Mouse (Mus musculus) Patski (cell line): Measurements from ENCODE around the gene Apc2. TPM values are rescaled to one million over a fixed set of nuclear protein-coding genes. Genes with fewer than 3 reads are reported as not detected.

Experiments
- ATAC-seq: fragments of 100-300 bp; one replicate; pipeline ENCODE4 v1.8.0; 2021
- CTCF ChIA-PET: fragments of 350-600 bp; sonication (Branson Sonifier 250); formaldehyde crosslinking; loops from one replicate; lab custom pipeline; 2022; ENCODE audit warnings: inconsistent platforms; lab: Charles Lee
- POLR2A ChIA-PET: fragments of 350-600 bp; sonication (Branson Sonifier 250); formaldehyde crosslinking; loops from one replicate; lab custom pipeline; 2022; ENCODE audit warnings: antibody characterized with exemption, inconsistent platforms; lab: Charles Lee
- DNase-seq: peaks from one replicate; pipeline ENCODE4 v3.0.0-alpha.2; 2011; ENCODE audit warnings: low read depth, low spot score
- H3K27me3 ChIP-seq: fragments of 371-371 bp; one replicate; pipeline ENCODE4 v1.5.1; 2021
- CTCF ChIP-seq: fragments of 100-300 bp; IDR thresholded peaks from one replicate; pipeline ENCODE4 v1.5.1; 2021
- in situ Hi-C: fragments of 300-500 bp; cut with MboI; formaldehyde crosslinking; loops from 3 replicates; pipeline ENCODE4 v1.11.1; 2018; ENCODE audit warnings: low pct_unique_long_range_greater_than_20kb, mixed read lengths
- polyA plus RNA-seq: library from polyadenylated mRNA; unstranded; gene quantifications from one replicate; pipeline ENCODE4 v1.2.3, GENCODE M21; 2021

Apc2 gene
- polyA plus RNA-seq, 1 experiment from 2014 or later: 0.14 TPM

GRCm38 (mm10) chr10:80330084-80330483 lies 34.3 kb downstream of the Apc2 start:
- no peak for TF ChIP-seq CTCF
- ATAC-seq: no peak
- H3K27me3 ChIP-seq: no peaks in the 10 kb centered on the region
- no peak for DNase-seq
- ChIA-PET CTCF (interaction anchor here (0.8 kb wide), 1 partner anchor 10 kb away, joined by 3 read pairs; no protein-coding TSS in a partner anchor), POLR2A (no interaction called here)
- in situ Hi-C loops: no loop called here

DNA sequence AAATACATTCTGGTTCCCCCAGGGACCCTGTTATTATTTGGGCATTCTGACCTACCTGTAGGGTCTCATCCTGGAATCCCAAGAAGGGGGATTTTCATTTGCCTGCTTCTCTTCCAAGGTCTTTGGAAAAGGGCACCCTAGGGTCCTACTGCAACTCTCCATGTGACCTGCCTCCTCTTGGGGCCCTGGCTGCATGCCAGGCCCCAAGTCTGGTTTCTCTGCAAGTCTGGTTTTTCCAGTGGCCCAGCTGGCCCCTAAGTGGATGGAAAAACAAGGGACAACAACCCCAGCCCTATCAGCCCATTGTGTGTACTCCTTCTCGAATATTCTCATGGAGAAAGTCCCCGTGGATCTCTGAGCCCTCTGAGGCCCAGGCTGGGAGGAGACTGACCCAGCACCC lies 35.1 kb downstream of the Apc2 start:
- ATAC-seq: no peak

GRCm38 (mm10) chr10:80331636-80332524 lies 36.1 kb downstream of the Apc2 start:
- CTCF ChIA-PET: interaction anchor here (1.1 to 1.8 kb wide), 2 partner anchors 8 to 19 kb away, joined by 3 to 6 read pairs; no protein-coding TSS in a partner anchor
- H3K27me3 ChIP-seq: no peaks in the 10 kb centered on the region
- DNase-seq: no peak
- TF ChIP-seq CTCF: no peak
- ATAC-seq: no peak
- POLR2A ChIA-PET: interaction anchor here (1.5 kb wide), 1 partner anchor 12 kb away, joined by 4 read pairs; no protein-coding TSS in a partner anchor
- in situ Hi-C loops: no loop called here

More for the DNA sequence above, 35.1 kb downstream of the Apc2 start:
- no peaks in the 10 kb centered on the region for H3K27me3 ChIP-seq
- in situ Hi-C loops: no loop called here
- no peak for TF ChIP-seq CTCF
- ChIA-PET POLR2A (no interaction called here), CTCF (interaction anchor here (1.1 kb wide), 1 partner anchor 9 kb away, joined by 3 read pairs; no protein-coding TSS in a partner anchor)
- no peak for DNase-seq

GRCm38 (mm10) chr10:80332525-80332989 lies 36.8 kb downstream of the Apc2 start:
- ATAC-seq (no peak), DNase-seq (no peak)
- no peak for TF ChIP-seq CTCF
- no peaks in the 10 kb centered on the region for H3K27me3 ChIP-seq
- ChIA-PET POLR2A (interaction anchor here (1.5 kb wide), 1 partner anchor 11 kb away, joined by 4 read pairs; no protein-coding TSS in a partner anchor), CTCF (interaction anchor here (1.8 kb wide), 1 partner anchor 18 kb away, joined by 6 read pairs; no protein-coding TSS in a partner anchor)
- in situ Hi-C loops: no loop called here

GRCm38 (mm10) chr10:80336263-80336662 lies 40.5 kb downstream of the Apc2 start:
- TF ChIP-seq CTCF: no peak
- ATAC-seq (no peak), DNase-seq (no peak)
- in situ Hi-C loops: no loop called here
- ChIA-PET POLR2A (no interaction called here), CTCF (no interaction called here)
- no peaks in the 10 kb centered on the region for H3K27me3 ChIP-seq

DNA sequence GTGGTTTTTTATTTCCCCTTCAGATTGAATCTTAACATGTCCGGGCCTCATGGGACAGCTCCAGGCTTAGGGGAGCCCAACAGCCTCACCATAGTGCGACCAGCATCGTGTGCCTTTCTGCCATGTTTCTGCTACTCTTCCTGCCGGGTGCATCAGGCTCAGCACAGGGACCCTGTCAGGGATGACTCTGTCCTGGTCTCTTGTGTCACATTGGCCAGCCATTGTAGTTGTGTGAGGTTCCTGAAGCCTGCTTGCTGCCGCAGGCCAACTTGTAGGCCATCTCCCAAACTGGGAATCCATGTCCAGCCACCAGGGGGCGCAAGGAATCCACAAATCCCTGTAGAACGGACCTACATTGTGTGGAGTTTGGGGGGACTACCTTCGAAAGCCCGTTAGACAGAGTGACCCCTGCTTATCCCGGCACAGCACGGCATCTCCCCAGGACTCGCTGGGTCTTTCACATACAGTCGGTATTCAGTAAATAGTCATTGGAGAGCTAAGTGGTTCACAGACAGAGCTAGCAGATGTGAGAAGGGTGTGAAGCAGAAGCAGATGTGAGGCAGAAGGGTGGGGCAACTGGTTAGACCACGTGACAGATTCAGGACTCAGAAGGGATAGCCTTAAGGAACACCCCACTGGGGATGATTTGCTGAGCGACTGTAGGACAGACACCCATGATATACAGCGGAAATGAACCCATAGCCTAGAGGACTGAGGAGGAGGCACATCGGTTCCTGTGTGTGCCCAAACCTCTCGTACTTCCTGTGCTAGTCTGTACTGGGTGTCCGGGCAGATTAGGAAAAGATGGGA lies 44.4 kb downstream of the Apc2 start:
- DNase-seq: peak; percentile 22
- CTCF ChIA-PET: interaction anchor here (0.9 to 2.1 kb wide), 10 partner anchors 9 to 64 kb away, joined by 3 to 13 read pairs (median 4); partner anchors contain the start of gene Reep6
- in situ Hi-C loops: no loop called here
- POLR2A ChIA-PET: no interaction called here
- no peak for ATAC-seq
- no peak for TF ChIP-seq CTCF
- no peaks in the 10 kb centered on the region for H3K27me3 ChIP-seq

GRCm38 (mm10) chr10:80341026-80341425 lies 45.2 kb downstream of the Apc2 start:
- POLR2A ChIA-PET: no interaction called here
- no peak for ATAC-seq
- H3K27me3 ChIP-seq: no peaks in the 10 kb centered on the region
- CTCF ChIA-PET: interaction anchor here (0.9 to 2.1 kb wide), 7 partner anchors 10 to 44 kb away, joined by 3 to 13 read pairs (median 4); partner anchors contain the start of gene Reep6
- in situ Hi-C loops: no loop called here
- TF ChIP-seq CTCF: no peak
- DNase-seq: no peak

GRCm38 (mm10) chr10:80341491-80342304 lies 45.9 kb downstream of the Apc2 start:
- CTCF ChIA-PET: interaction anchor here (1.3 to 2.1 kb wide), 3 partner anchors 9 to 45 kb away, joined by 3 to 13 read pairs (median 5); no protein-coding TSS in a partner anchor
- in situ Hi-C loops: no loop called here
- no peaks in the 10 kb centered on the region for H3K27me3 ChIP-seq
- no peak for TF ChIP-seq CTCF
- no peak for ATAC-seq
- DNase-seq: no peak
- POLR2A ChIA-PET: no interaction called here

DNA sequence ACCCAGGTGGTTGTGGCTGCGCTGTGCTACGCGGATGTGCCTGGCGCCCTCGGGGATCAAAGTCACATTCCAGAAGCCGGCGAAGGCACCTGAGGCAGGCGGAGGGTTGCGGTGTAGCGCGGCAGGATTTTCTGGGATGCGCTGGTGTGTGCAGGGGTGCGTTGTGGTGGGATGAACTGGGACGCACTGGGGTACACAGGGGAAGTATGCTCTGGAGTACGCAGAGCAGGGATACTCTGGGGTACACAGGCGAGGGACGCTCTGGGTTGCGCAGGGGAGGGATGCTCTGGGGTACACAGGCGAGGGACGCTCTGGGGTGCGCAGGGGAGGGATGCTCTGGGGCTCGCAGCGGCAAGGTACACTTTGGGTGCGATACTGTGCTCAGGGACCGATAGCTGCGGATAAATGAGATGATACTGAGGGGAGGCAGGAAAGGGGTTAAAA lies 46.5 kb downstream of the Apc2 start:
- in situ Hi-C loops: no loop called here
- no peak for TF ChIP-seq CTCF
- POLR2A ChIA-PET: no interaction called here
- CTCF ChIA-PET: no interaction called here
- H3K27me3 ChIP-seq: no peaks in the 10 kb centered on the region
- ATAC-seq: no peak
- DNase-seq: no peak
